Mouse (Mus musculus) heart, postnatal 14 days (tissue): ENCODE results near the gene Siah1a. TPM values are rescaled to one million over a fixed set of nuclear protein-coding genes. Genes with fewer than 3 reads are reported as not detected.

Experiments used
- DNase-seq, 2 experiments: peaks; one replicate each; pipeline ENCODE4 v3.0.0; 2021 to 2022
- intact Hi-C: fragments of 180-260 bp; cut with DNase I; formaldehyde crosslinking; loops from one replicate; pipeline ENCODE4 v1.15.1; 2025
- long read RNA-seq, 2 experiments: library from polyadenylated mRNA; stranded (forward); transcript quantifications; one replicate each; pipeline ENCODE4 v2.0.0; 2021
- total RNA-seq, 2 experiments: library from RNA; stranded (reverse); gene quantifications; 2 replicates each; pipeline ENCODE4 v1.2.3; 2021

The Siah1a gene
- total RNA-seq: 10 to 100 TPM; 16.8 to 19.1 TPM
- long read RNA-seq, experiment 1, transcript Siah1a-201 (2 exons, 1,968 nt): major isoform, 41 of 42 reads
- long read RNA-seq, experiment 1, partial matches to known transcripts: 0 of 42 reads
- long read RNA-seq, experiment 1, other reads (novel, unspliced or antisense): 1 of 42 reads
- long read RNA-seq, experiment 2, transcript Siah1a-201 (2 exons, 1,968 nt): major isoform, 55 of 56 reads
- long read RNA-seq, experiment 2, partial matches to known transcripts: 0 of 56 reads
- long read RNA-seq, experiment 2, other reads (novel, unspliced or antisense): 1 of 56 reads

- peak; percentile 73 to 76 for DNase-seq
- intact Hi-C loops: loop anchor here (5.0 kb wide), 3 partner anchors 42 to 137 kb away; no protein-coding TSS in a partner anchor
Observed at GRCm38 (mm10) chr8:86745221-86745934, at the start of gene Siah1a, which contains the start of gene Gm10638. Gene Siah1a (minus strand): TSS chr8:86745934. Gene Gm10638 (plus strand): TSS chr8:86745699.

- no peak for DNase-seq
- intact Hi-C loops: no loop called here
Observed at GRCm38 (mm10) chr8:86794716-86795115, 49.0 kb upstream of the Siah1a start.

GRCm38 (mm10) chr8:86791542-86791941, 45.8 kb upstream of the Siah1a start:
- no peak for DNase-seq
- intact Hi-C loops: no loop called here

- DNase-seq: no peak
Observed at GRCm38 (mm10) chr8:86789576-86789975, 43.8 kb upstream of the Siah1a start.

GRCm38 (mm10) chr8:86787891-86788420, 42.2 kb upstream of the Siah1a start:
- DNase-seq: peak; percentile 72 to 74
- intact Hi-C loops: loop anchor here (5.0 kb wide), 2 partner anchors 41 to 94 kb away; partner anchors contain the start of genes Gm10638 and Siah1a

More at GRCm38 (mm10) chr8:86789576-86789975, 43.8 kb upstream of the Siah1a start:
- intact Hi-C loops: loop anchor here (5.0 kb wide), 2 partner anchors 42 to 93 kb away; partner anchors contain the start of genes Gm10638 and Siah1a

- peak in 1 of 2 experiments; percentile 39 for DNase-seq
Observed at GRCm38 (mm10) chr8:86786498-86786897, 40.8 kb upstream of the Siah1a start.

GRCm38 (mm10) chr8:86781094-86781493, 35.4 kb upstream of the Siah1a start:
- intact Hi-C loops: no loop called here
- DNase-seq: no peak

More at GRCm38 (mm10) chr8:86786498-86786897, 40.8 kb upstream of the Siah1a start:
- intact Hi-C loops: loop anchor here (5.0 kb wide), 2 partner anchors 39 to 96 kb away; partner anchors contain the start of genes Gm10638 and Siah1a

GRCm38 (mm10) chr8:86779207-86779606, 33.5 kb upstream of the Siah1a start:
- DNase-seq: no peak
- intact Hi-C loops: no loop called here

- DNase-seq: peak; percentile 16 to 20
Observed at GRCm38 (mm10) chr8:86769945-86770715, 24.4 kb upstream of the Siah1a start.

GRCm38 (mm10) chr8:86768499-86768898, 22.8 kb upstream of the Siah1a start:
- DNase-seq: peak; percentile 53 to 74
- intact Hi-C loops: no loop called here

More at GRCm38 (mm10) chr8:86769945-86770715, 24.4 kb upstream of the Siah1a start:
- intact Hi-C loops: no loop called here

- DNase-seq: peak; percentile 10 to 24
- intact Hi-C loops: no loop called here
Observed at GRCm38 (mm10) chr8:86766548-86767211, 20.9 kb upstream of the Siah1a start.

GRCm38 (mm10) chr8:86765669-86766068, 19.9 kb upstream of the Siah1a start:
- DNase-seq: no peak
- intact Hi-C loops: no loop called here

GRCm38 (mm10) chr8:86765155-86765554, 19.4 kb upstream of the Siah1a start:
- intact Hi-C loops: no loop called here

GRCm38 (mm10) chr8:86762806-86763205, 17.1 kb upstream of the Siah1a start:
- no peak for DNase-seq
- intact Hi-C loops: no loop called here

More at GRCm38 (mm10) chr8:86765155-86765554, 19.4 kb upstream of the Siah1a start:
- DNase-seq: no peak

GRCm38 (mm10) chr8:86760746-86761145, 15.0 kb upstream of the Siah1a start:
- DNase-seq: no peak
- intact Hi-C loops: no loop called here

- intact Hi-C loops: no loop called here
- DNase-seq: no peak
Observed at GRCm38 (mm10) chr8:86759090-86759491, 13.4 kb upstream of the Siah1a start.

- DNase-seq: no peak
- intact Hi-C loops: no loop called here
Observed at GRCm38 (mm10) chr8:86758651-86759050, 12.9 kb upstream of the Siah1a start.

- DNase-seq: peak; percentile 19 to 21
- intact Hi-C loops: no loop called here
Observed at GRCm38 (mm10) chr8:86756948-86757733, 11.4 kb upstream of the Siah1a start.

GRCm38 (mm10) chr8:86749842-86750241, 4.1 kb upstream of the Siah1a start:
- intact Hi-C loops: loop anchor here (5.0 kb wide), 3 partner anchors 37 to 132 kb away; no protein-coding TSS in a partner anchor

More at GRCm38 (mm10) chr8:86749842-86750241, 4.1 kb upstream of the Siah1a start:
- no peak for DNase-seq
